Mouse (Mus musculus) heart, embryonic 11.5 days (tissue): ENCODE results near the gene Bricd5. TPM values are rescaled to one million over a fixed set of nuclear protein-coding genes. Genes with fewer than 3 reads are reported as not detected.
"Not testable (repeated sequence)": the region's sequence is repeated elsewhere in the genome, so short reads cannot be mapped to it uniquely, and the experiment has no call there.

Experiments used
- ATAC-seq: fragments of 200-750 bp; cut with Nextera tagmentation; replicated peaks from 2 replicates; pipeline ENCODE4 v1.8.0; 2017; ENCODE audit warnings: moderate library complexity; ENCODE audit not compliant: insufficient number of reproducible peaks, low FRiP score, low TSS enrichment
- H3K27ac ChIP-seq: fragments of 300-500 bp; sonication (generic); 2 replicates; pipeline ENCODE4 v1.5.1; 2014; ENCODE audit warnings: mild to moderate bottlenecking, low read depth, low read length
- H3K27me3 ChIP-seq: fragments of 300-500 bp; sonication (generic); 2 replicates; pipeline ENCODE4 v1.6.1; 2014; ENCODE audit warnings: mild to moderate bottlenecking, low read length, mixed read lengths; ENCODE audit not compliant: control insufficient read depth, insufficient read depth
- H3K36me3 ChIP-seq: fragments of 300-500 bp; sonication (generic); 2 replicates; pipeline ENCODE4 v1.6.1; 2014; ENCODE audit warnings: mild to moderate bottlenecking, low read length, moderate library complexity, mixed read lengths; ENCODE audit not compliant: control insufficient read depth, insufficient read depth
- H3K4me1 ChIP-seq: fragments of 300-500 bp; sonication (generic); 2 replicates; pipeline ENCODE4 v1.6.1; 2014; ENCODE audit warnings: low read length; ENCODE audit not compliant: control insufficient read depth, insufficient read depth
- H3K4me2 ChIP-seq: fragments of 300-500 bp; sonication (generic); 2 replicates; pipeline ENCODE4 v1.6.1; 2014; ENCODE audit warnings: mild to moderate bottlenecking, moderate library complexity
- H3K4me3 ChIP-seq: fragments of 300-500 bp; sonication (generic); 2 replicates; pipeline ENCODE4 v1.5.1; 2014; ENCODE audit warnings: low read depth, low read length
- H3K9ac ChIP-seq: fragments of 300-500 bp; sonication (generic); 2 replicates; pipeline ENCODE4 v1.6.1; 2014; ENCODE audit warnings: mild to moderate bottlenecking, low read depth, low read length, moderate library complexity
- H3K9me3 ChIP-seq: fragments of 300-500 bp; sonication (generic); replicated peaks from 2 replicates; pipeline ENCODE4 v1.6.1; 2016; ENCODE audit warnings: low read length; ENCODE audit not compliant: control insufficient read depth
- WGBS: fragments of 180-500 bp; shearing (Covaris S2); extraction: QIAGEN DNeasy Blood & Tissue Kit; methylation state at CpG from one replicate; pipeline ENCODE4 v1.1.7; 2014; ENCODE audit not compliant: insufficient replicate concordance; 5-methylcytosine and 5-hydroxymethylcytosine counted together
- polyA plus RNA-seq: library from polyadenylated mRNA; unstranded; fragments of >200 nt; fragmentation: Nextera tagmentation; extraction: Ambion mirVana; gene quantifications from 2 replicates; pipeline ENCODE4 v1.2.1, GENCODE M21; 2014

Gene Bricd5
- polyA plus RNA-seq, 1 experiment from 2014 or later, result 0.21 TPM

- WGBS, result 5% methylated on average over 14 of the region's 14 CpGs
- Histone ChIP-seq H3K4me1 (peaks cover 6% of the 10 kb centered on the region; the same call in 1 of the 2 replicates), H3K9me3 (no peaks in the 10 kb centered on the region), H3K27ac (peak overlapping the region; percentile 98), H3K4me3 (peak overlapping the region; percentile 94), H3K4me2 (peak overlapping the region; percentile 84), H3K27me3 (no peaks in the 10 kb centered on the region), H3K9ac (peak overlapping the region; percentile 97), H3K36me3 (peaks cover 6% of the 10 kb centered on the region)
- no peak for ATAC-seq
Measured at GRCm38 (mm10) chr17:24454218-24454755, 19.4 kb upstream of the Bricd5 start.

GRCm38 (mm10) chr17:24454756-24455522 lies 18.7 kb upstream of the Bricd5 start:
- peak overlapping the region; percentile 94 for H3K4me3 ChIP-seq
- no peaks in the 10 kb centered on the region for H3K36me3 ChIP-seq
- peak; percentile 94 for ATAC-seq
- peak overlapping the region; percentile 84 for H3K4me2 ChIP-seq
- H3K4me1 ChIP-seq, result peaks cover 6% of the 10 kb centered on the region; the same call in 1 of the 2 replicates
- no peaks in the 10 kb centered on the region for H3K9me3 ChIP-seq
- peak overlapping the region; percentile 98 for H3K27ac ChIP-seq
- H3K27me3 ChIP-seq, result no peaks in the 10 kb centered on the region
- H3K9ac ChIP-seq, result peak overlapping the region; percentile 97
- under 1% methylated on average over 67 of the region's 67 CpGs for WGBS

GRCm38 (mm10) chr17:24455523-24456206 lies 18.0 kb upstream of the Bricd5 start:
- H3K4me3 ChIP-seq, result peak overlapping the region; percentile 94
- H3K9me3 ChIP-seq, H3K36me3 ChIP-seq, ATAC-seq, H3K27me3 ChIP-seq, H3K4me1 ChIP-seq, H3K9ac ChIP-seq: not testable (repeated sequence)
- peak overlapping the region; percentile 39 for H3K4me2 ChIP-seq
- H3K27ac ChIP-seq, result 0 out of 2 replicates have a peak overlapping the region, but pooled peaks have one; percentile 29
- WGBS, result 53% methylated on average over 10 of the region's 10 CpGs

GRCm38 (mm10) chr17:24461580-24461979 lies 12.1 kb upstream of the Bricd5 start:
- Histone ChIP-seq H3K27ac (no peak overlapping the region), H3K4me3 (no peak overlapping the region), H3K27me3 (no peaks in the 10 kb centered on the region), H3K4me2 (no peak overlapping the region), H3K9ac (no peak overlapping the region), H3K9me3 (no peaks in the 10 kb centered on the region), H3K36me3 (no peaks in the 10 kb centered on the region), H3K4me1 (peaks cover 10% of the 10 kb centered on the region)
- 67% methylated on average over 2 of the region's 2 CpGs for WGBS
- no peak for ATAC-seq

GRCm38 (mm10) chr17:24462932-24463331 lies 10.8 kb upstream of the Bricd5 start:
- Histone ChIP-seq H3K27me3 (no peaks in the 10 kb centered on the region), H3K4me2 (peak overlapping the region; percentile 14; the same call in 1 of the 2 replicates), H3K4me3 (no peak overlapping the region), H3K9me3 (no peaks in the 10 kb centered on the region), H3K9ac (no peak overlapping the region), H3K4me1 (peaks cover 10% of the 10 kb centered on the region), H3K27ac (no peak overlapping the region; the same call in 1 of the 2 replicates), H3K36me3 (no peaks in the 10 kb centered on the region)
- ATAC-seq, result no peak
- WGBS, result 34% methylated on average over 1 of the region's 1 CpGs

- Histone ChIP-seq H3K36me3 (no peaks in the 10 kb centered on the region), H3K4me2 (peak overlapping the region; percentile 14; the same call in 1 of the 2 replicates), H3K9ac (0 out of 2 replicates have a peak overlapping the region, but pooled peaks have one; percentile 34), H3K9me3 (no peaks in the 10 kb centered on the region), H3K27ac (peak overlapping the region; percentile 29; the same call in 1 of the 2 replicates), H3K4me3 (no peak overlapping the region), H3K27me3 (no peaks in the 10 kb centered on the region), H3K4me1 (peaks cover 10% of the 10 kb centered on the region)
- 0 out of 2 replicates have a peak, but pooled peaks have one; percentile 35 for ATAC-seq
- WGBS, result 44% methylated on average over 6 of the region's 6 CpGs
Measured at GRCm38 (mm10) chr17:24463374-24464133, 10.1 kb upstream of the Bricd5 start.

- H3K4me2 ChIP-seq, result no peak overlapping the region
- no peak overlapping the region for H3K27ac ChIP-seq
- H3K9ac ChIP-seq, result no peak overlapping the region
- H3K9me3 ChIP-seq, result no peaks in the 10 kb centered on the region
- peaks cover 3% of the 10 kb centered on the region; the same call in 1 of the 2 replicates for H3K36me3 ChIP-seq
- ATAC-seq, result no peak
- WGBS, result 90% methylated on average over 5 of the region's 5 CpGs
- no peaks in the 10 kb centered on the region for H3K27me3 ChIP-seq
- no peak overlapping the region for H3K4me3 ChIP-seq
- peaks cover 23% of the 10 kb centered on the region for H3K4me1 ChIP-seq
Measured at GRCm38 (mm10) chr17:24468636-24469246, 4.9 kb upstream of the Bricd5 start.
